Mouse (Mus musculus) MEL (cell line): ENCODE results near the gene Bmpr2. TPM values are rescaled to one million over a fixed set of nuclear protein-coding genes. Genes with fewer than 3 reads are reported as not detected.

Experiments used
- DNase-seq: peaks from one replicate; pipeline ENCODE4 v3.0.0; 2011; ENCODE audit warnings: low read depth, low spot score
- H3K27ac ChIP-seq: 2 replicates; pipeline ENCODE4 v1.5.1; 2012; ENCODE audit warnings: low read depth, mild to moderate bottlenecking, control low read depth, low read length, moderate library complexity; ENCODE audit not compliant: control insufficient read depth
- H3K27me3 ChIP-seq, 2 experiments: fragments of 150-350 bp in 1 of 2; sonication (generic) in 1 of 2; 2 replicates each; pipeline ENCODE4 v1.6.1; 2012; ENCODE audit warnings: low read length in 2 of 2, mild to moderate bottlenecking in 2 of 2, improper control_type of control experiment in 1 of 2, moderate library complexity in 1 of 2; ENCODE audit not compliant: insufficient read depth in 2 of 2, control insufficient read depth in 1 of 2
- H3K36me3 ChIP-seq, 2 experiments: 2 replicates each; pipeline ENCODE4 v1.6.1; 2012 to 2014; ENCODE audit warnings: low read length in 2 of 2, improper control_type of control experiment in 1 of 2, inconsistent platforms in 1 of 2, mild to moderate bottlenecking in 1 of 2; ENCODE audit not compliant: insufficient read depth in 2 of 2, control insufficient read depth in 1 of 2
- H3K4me1 ChIP-seq, 2 experiments: fragments of 150-350 bp in 1 of 2; sonication (generic) in 1 of 2; 2 replicates each; pipeline ENCODE4 v1.6.1; 2012; ENCODE audit warnings: low read length in 2 of 2, improper control_type of control experiment in 1 of 2, mild to moderate bottlenecking in 1 of 2; ENCODE audit not compliant: insufficient read depth in 2 of 2, control insufficient read depth in 1 of 2
- H3K4me3 ChIP-seq, 2 experiments: fragments of 150-350 bp in 1 of 2; sonication (generic) in 1 of 2; 2 replicates each; pipeline ENCODE4 v1.5.1; 2012; ENCODE audit warnings: low read depth in 2 of 2, low read length in 2 of 2, mild to moderate bottlenecking in 2 of 2, moderate library complexity in 2 of 2, control low read depth in 1 of 2, improper control_type of control experiment in 1 of 2; ENCODE audit not compliant: control insufficient read depth in 1 of 2, insufficient read depth in 1 of 2
- H3K79me2 ChIP-seq: 2 replicates; pipeline ENCODE4 v1.6.1; 2012; ENCODE audit warnings: mild to moderate bottlenecking, low read length, moderate library complexity; ENCODE audit not compliant: control insufficient read depth, poor library complexity, insufficient read depth
- H3K9ac ChIP-seq: 2 replicates; pipeline ENCODE4 v1.6.1; 2012; ENCODE audit warnings: low read depth, mild to moderate bottlenecking, control low read depth, low read length, moderate library complexity; ENCODE audit not compliant: control insufficient read depth, poor library complexity, severe bottlenecking
- H3K9me3 ChIP-seq: fragments of 150-350 bp; sonication (generic); replicated peaks from 2 replicates; pipeline ENCODE4 v1.6.1; 2012; ENCODE audit warnings: mild to moderate bottlenecking, low read length, improper control_type of control experiment, moderate library complexity; ENCODE audit not compliant: insufficient read depth
- BHLHE40 ChIP-seq: IDR thresholded peaks from 2 replicates; pipeline ENCODE4 v1.6.1; 2012; ENCODE audit warnings: low read depth, mild to moderate bottlenecking, inconsistent platforms, low read length, improper control_type of control experiment, borderline replicate concordance
- CHD1 ChIP-seq: IDR thresholded peaks from 2 replicates; pipeline ENCODE4 v1.6.1; 2012; ENCODE audit warnings: low read depth, mild to moderate bottlenecking, inconsistent platforms, low read length, improper control_type of control experiment
- CTCF ChIP-seq, 3 experiments: IDR thresholded peaks in 2 of 3; conservative IDR thresholded peaks in 1 of 3; 2 replicates each; pipeline ENCODE4 v1.5.1; 2011 to 2012; ENCODE audit warnings: low read length in 3 of 3, low read depth in 2 of 3, mild to moderate bottlenecking in 2 of 3, improper control_type of control experiment in 1 of 3, inconsistent platforms in 1 of 3, mixed read lengths in 1 of 3, moderate library complexity in 1 of 3; ENCODE audit not compliant: control insufficient read depth in 1 of 3, insufficient read depth in 1 of 3, poor library complexity in 1 of 3, severe bottlenecking in 1 of 3
- E2F4 ChIP-seq: IDR thresholded peaks from 2 replicates; pipeline ENCODE4 v1.6.1; 2011; ENCODE audit warnings: low read depth, low read length, improper control_type of control experiment, borderline replicate concordance
- EP300 ChIP-seq, 2 experiments: IDR thresholded peaks; 2 replicates each; pipeline ENCODE4 v1.6.1; 2011; ENCODE audit warnings: improper control_type of control experiment in 2 of 2, low read length in 2 of 2, low read depth in 1 of 2, mild to moderate bottlenecking in 1 of 2
- GABPA ChIP-seq: IDR thresholded peaks from 2 replicates; pipeline ENCODE4 v1.6.1; 2012; ENCODE audit warnings: low read depth, mild to moderate bottlenecking, inconsistent platforms, low read length, improper control_type of control experiment, moderate library complexity
- GATA1 ChIP-seq: IDR thresholded peaks from 2 replicates; pipeline ENCODE4 v1.6.1; 2011; ENCODE audit warnings: low read depth, low read length, improper control_type of control experiment
- JUND ChIP-seq: IDR thresholded peaks from 2 replicates; pipeline ENCODE4 v1.6.1; 2011; ENCODE audit warnings: low read depth, mild to moderate bottlenecking, improper control_type of control experiment, low read length
- KAT2A ChIP-seq: conservative IDR thresholded peaks from 2 replicates; pipeline ENCODE4 v1.6.1; 2012; ENCODE audit warnings: low read depth, low read length, improper control_type of control experiment, inconsistent platforms
- MAFK ChIP-seq: IDR thresholded peaks from 2 replicates; pipeline ENCODE4 v1.6.1; 2011; ENCODE audit warnings: low read depth, mild to moderate bottlenecking, low read length, improper control_type of control experiment, borderline replicate concordance
- MAX ChIP-seq: IDR thresholded peaks from 2 replicates; pipeline ENCODE4 v1.6.1; 2011; ENCODE audit warnings: low read length, improper control_type of control experiment
- MEF2A ChIP-seq: IDR thresholded peaks from 2 replicates; pipeline ENCODE4 v1.6.1; 2014; ENCODE audit warnings: low read depth, mild to moderate bottlenecking, inconsistent platforms, low read length, improper control_type of control experiment; ENCODE audit not compliant: poor library complexity, insufficient replicate concordance, severe bottlenecking; ENCODE audit errors: extremely low read depth
- MXI1 ChIP-seq: IDR thresholded peaks from 2 replicates; pipeline ENCODE4 v1.6.1; 2011; ENCODE audit warnings: mild to moderate bottlenecking, low read depth, low read length, improper control_type of control experiment
- MYB ChIP-seq: IDR thresholded peaks from 2 replicates; pipeline ENCODE4 v1.6.1; 2011; ENCODE audit warnings: mild to moderate bottlenecking, low read depth, low read length, improper control_type of control experiment
- MYC ChIP-seq: IDR thresholded peaks from 2 replicates; pipeline ENCODE4 v1.6.1; 2011; ENCODE audit warnings: low read depth, mild to moderate bottlenecking, low read length, improper control_type of control experiment, moderate library complexity
- NELFE ChIP-seq: IDR thresholded peaks from 2 replicates; pipeline ENCODE4 v1.6.1; 2011; ENCODE audit warnings: low read depth, low read length, improper control_type of control experiment
- NRF1 ChIP-seq: IDR thresholded peaks from 2 replicates; pipeline ENCODE4 v1.6.1; 2014; ENCODE audit warnings: low read depth, mild to moderate bottlenecking, inconsistent platforms, low read length, improper control_type of control experiment, moderate library complexity; ENCODE audit not compliant: poor library complexity, insufficient read depth, severe bottlenecking
- POLR2AphosphoS2 ChIP-seq: IDR thresholded peaks from 2 replicates; pipeline ENCODE4 v1.6.1; 2011; ENCODE audit warnings: low read length, improper control_type of control experiment
- POLR2AphosphoS5 ChIP-seq: IDR thresholded peaks from 2 replicates; pipeline ENCODE4 v1.6.1; 2012; ENCODE audit warnings: low read depth, borderline replicate concordance, mild to moderate bottlenecking, inconsistent platforms, low read length, moderate library complexity, mixed read lengths
- RAD21 ChIP-seq: IDR thresholded peaks from 2 replicates; pipeline ENCODE4 v1.6.1; 2011; ENCODE audit warnings: mild to moderate bottlenecking, low read depth, low read length, improper control_type of control experiment
- SMC3 ChIP-seq: IDR thresholded peaks from 2 replicates; pipeline ENCODE4 v1.6.1; 2011; ENCODE audit warnings: low read depth, low read length, improper control_type of control experiment
- TAL1 ChIP-seq: IDR thresholded peaks from 2 replicates; pipeline ENCODE4 v1.6.1; 2012; ENCODE audit warnings: mild to moderate bottlenecking, inconsistent platforms, low read length, moderate library complexity, mixed read lengths
- USF2 ChIP-seq, 2 experiments: IDR thresholded peaks; 2 replicates each; pipeline ENCODE4 v1.6.1; 2011 to 2012; ENCODE audit warnings: improper control_type of control experiment in 2 of 2, low read length in 2 of 2, borderline replicate concordance in 1 of 2, inconsistent platforms in 1 of 2, low read depth in 1 of 2, mild to moderate bottlenecking in 1 of 2; ENCODE audit not compliant: insufficient read depth in 1 of 2
- ZC3H11A ChIP-seq: IDR thresholded peaks from 2 replicates; pipeline ENCODE4 v1.6.1; 2012; ENCODE audit warnings: low read depth, mild to moderate bottlenecking, inconsistent platforms, low read length, improper control_type of control experiment
- polyA plus RNA-seq, 2 experiments: library from polyadenylated mRNA; stranded (reverse) in 1 of 2; unstranded in 1 of 2; fragments of >175 nt in 1 of 2; fragments of >200 nt in 1 of 2; gene quantifications; 2 replicates each; pipeline versions ENCODE4 v1.2.1 to v1.2.4; 2012; ENCODE audit warnings: low replicate concordance in 2 of 2, low read depth in 1 of 2; ENCODE audit not compliant: insufficient read length in 2 of 2, insufficient read depth in 1 of 2, missing spikeins in 1 of 2
- total RNA-seq: library from RNA; depleted of rRNA; stranded (reverse); fragments of 300-350 nt; gene quantifications from 2 replicates; pipeline ENCODE4 v1.2.3, GENCODE M21; 2012

The Bmpr2 gene
- total and polyA plus RNA-seq, 3 experiments, result 2.3 to 18.6 (median 3.1) TPM

GRCm38 (mm10) chr1:59901082-59901876 lies 138.1 kb downstream of the Bmpr2 start:
- no peak overlapping the region for H3K9ac ChIP-seq
- H3K27ac ChIP-seq, result no peak overlapping the region
- no peaks in the 10 kb centered on the region for H3K9me3 ChIP-seq
- DNase-seq, result no peak
- H3K4me1 ChIP-seq, result peaks cover 14 to 48% of the 10 kb centered on the region in 2 experiments
- H3K27me3 ChIP-seq, result no peaks in the 10 kb centered on the region
- peaks cover 0 to 41% of the 10 kb centered on the region in 2 experiments; a peak in 2 of 4 replicates for H3K36me3 ChIP-seq
- H3K4me3 ChIP-seq, result no peak overlapping the region
- no peaks in the 10 kb centered on the region for H3K79me2 ChIP-seq
- no peak for TF ChIP-seq BHLHE40
- no peak for TF ChIP-seq CHD1
- no peak for TF ChIP-seq TAL1
- TF ChIP-seq MYB, result no peak
- TF ChIP-seq POLR2AphosphoS5, result no peak
- no peak for TF ChIP-seq POLR2AphosphoS2
- TF ChIP-seq GABPA, result no peak
- TF ChIP-seq JUND, result no peak
- TF ChIP-seq ZC3H11A, result no peak
- no peak for TF ChIP-seq MAX
- TF ChIP-seq E2F4, result no peak
- TF ChIP-seq, all 39 proteins: peak for 0

DNA sequence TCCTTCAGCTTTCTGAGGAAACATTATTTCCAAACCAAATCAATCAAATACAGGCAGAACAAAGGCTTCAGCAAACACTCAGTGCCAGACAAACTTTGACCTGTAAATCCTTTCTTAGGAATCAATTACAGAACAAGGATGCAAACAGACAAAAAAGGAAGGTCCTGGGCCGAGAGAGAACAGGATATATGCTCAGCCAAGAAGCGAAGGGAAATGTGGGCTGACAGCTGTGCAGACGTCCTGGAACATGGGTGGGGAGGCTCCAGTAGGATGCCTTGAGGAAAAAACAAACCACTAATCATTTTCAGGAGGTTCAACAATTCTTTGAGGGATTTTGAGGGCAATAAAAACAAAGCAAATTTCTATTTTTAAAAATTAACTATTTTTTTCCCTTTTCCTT lies 139.4 kb downstream of the Bmpr2 start:
- Histone ChIP-seq H3K9me3 (no peaks in the 10 kb centered on the region), H3K27ac (no peak overlapping the region), H3K27me3 (no peaks in the 10 kb centered on the region), H3K4me3 (no peak overlapping the region), H3K4me1 (peaks cover 10 to 37% of the 10 kb centered on the region in 2 experiments), H3K79me2 (no peaks in the 10 kb centered on the region), H3K9ac (no peak overlapping the region), H3K36me3 (peaks cover 0 to 28% of the 10 kb centered on the region in 2 experiments; a peak in 2 of 4 replicates)
- no peak for DNase-seq
- TF ChIP-seq MAFK (no peak), USF2 (IDR thresholded peaks at IDR 0.05; ENCODE audit: borderline replicate concordance in 1 of 2, insufficient read depth in 1 of 2, low read depth in 1 of 2, low read length in 2 of 2) (no peak), GATA1 (no peak), NRF1 (no peak), CTCF (IDR thresholded peaks at IDR 0.05 in 2 of 3, conservative IDR thresholded peaks at IDR 0.05 in 1 of 3; ENCODE audit: control insufficient read depth in 1 of 3, insufficient read depth in 1 of 3, low read depth in 2 of 3, low read length in 3 of 3, poor library complexity in 1 of 3, severe bottlenecking in 1 of 3) (no peak), EP300 (IDR thresholded peaks at IDR 0.05; ENCODE audit: low read depth in 1 of 2, low read length in 2 of 2) (no peak), MYC (no peak), CHD1 (no peak), SMC3 (no peak), NELFE (no peak), KAT2A (no peak), RAD21 (no peak), MEF2A (no peak), POLR2AphosphoS2 (no peak), TAL1 (no peak), MXI1 (no peak), MYB (no peak)
